Mouse (Mus musculus) spleen, adult 2 months (tissue): ENCODE measurements around the gene Agpat1. TPM values are rescaled to one million over a fixed set of nuclear protein-coding genes. Genes with fewer than 3 reads are reported as not detected.

ENCODE experiments used
- DNase-seq, 2 experiments: peaks; one replicate each; pipeline versions ENCODE4 v3.0.0 to v3.0.0-alpha.2; 2012 to 2021; ENCODE audit warnings: low spot score in 2 of 2, low read depth in 1 of 2
- H3K27ac ChIP-seq: fragments of 200-500 bp; 2 replicates; pipeline ENCODE4 v1.5.1; 2012; ENCODE audit warnings: low read length, inconsistent platforms; ENCODE audit not compliant: insufficient read depth
- H3K27me3 ChIP-seq: fragments of 200-500 bp; 2 replicates; pipeline ENCODE4 v1.6.1; 2012; ENCODE audit warnings: mild to moderate bottlenecking, moderate library complexity, low read length, inconsistent platforms; ENCODE audit not compliant: control insufficient read depth, insufficient read depth
- H3K36me3 ChIP-seq: fragments of 200-500 bp; 2 replicates; pipeline ENCODE4 v1.6.1; 2012; ENCODE audit warnings: mild to moderate bottlenecking, low read length, inconsistent platforms; ENCODE audit not compliant: control insufficient read depth, insufficient read depth
- H3K4me1 ChIP-seq: fragments of 200-500 bp; 2 replicates; pipeline ENCODE4 v1.6.1; 2011; ENCODE audit warnings: inconsistent platforms; ENCODE audit not compliant: control insufficient read depth, insufficient read depth, insufficient read length
- H3K4me3 ChIP-seq: fragments of 200-500 bp; 2 replicates; pipeline ENCODE4 v1.5.1; 2011; ENCODE audit warnings: mild to moderate bottlenecking, inconsistent platforms; ENCODE audit not compliant: insufficient read depth, insufficient read length; ENCODE audit errors: extremely low read depth
- CTCF ChIP-seq: fragments of 200-500 bp; IDR thresholded peaks from 2 replicates; pipeline ENCODE4 v1.5.1; 2011; ENCODE audit warnings: mild to moderate bottlenecking, inconsistent platforms; ENCODE audit not compliant: insufficient read depth, insufficient read length, insufficient replicate concordance; ENCODE audit errors: extremely low read depth
- POLR2A ChIP-seq: fragments of 200-500 bp; IDR thresholded peaks from 2 replicates; pipeline ENCODE4 v1.6.1; 2011; ENCODE audit warnings: low read depth, low read length, inconsistent platforms
- WGBS: fragments of 180-500 bp; shearing (Covaris S2); methylation state at CpG from one replicate; pipeline ENCODE4 v1.1.7; 2018; 5-methylcytosine and 5-hydroxymethylcytosine counted together
- polyA plus RNA-seq: library from polyadenylated mRNA; depleted of rRNA; stranded (reverse); fragments of >200 nt; gene quantifications from 2 replicates; pipeline ENCODE4 v1.2.3, GENCODE M21; 2012

Gene Agpat1
- polyA plus RNA-seq, 1 experiment = 156 TPM

GRCm38 (mm10) chr17:34569919-34570318 is 34.1 kb upstream of the Agpat1 start:
- no peak for DNase-seq
- TF ChIP-seq CTCF = no peak
- no peak for TF ChIP-seq POLR2A
- H3K36me3 ChIP-seq = no peaks in the 10 kb centered on the region
- H3K4me3 ChIP-seq = no peak overlapping the region
- H3K27me3 ChIP-seq = no peaks in the 10 kb centered on the region
- WGBS = 70% methylated on average over 4 of the region's 4 CpGs
- no peak overlapping the region for H3K27ac ChIP-seq
- no peaks in the 10 kb centered on the region for H3K4me1 ChIP-seq

GRCm38 (mm10) chr17:34571875-34572274 is 32.2 kb upstream of the Agpat1 start:
- H3K27me3 ChIP-seq = no peaks in the 10 kb centered on the region
- H3K4me3 ChIP-seq = no peak overlapping the region
- H3K27ac ChIP-seq = no peak overlapping the region
- DNase-seq = no peak
- peak; percentile 50; the same call in 1 of the 2 replicates for TF ChIP-seq CTCF
- no peak for TF ChIP-seq POLR2A
- H3K4me1 ChIP-seq = no peaks in the 10 kb centered on the region
- no peaks in the 10 kb centered on the region for H3K36me3 ChIP-seq
- 28% methylated on average over 5 of the region's 5 CpGs for WGBS

- no peak for TF ChIP-seq POLR2A
- no peak for TF ChIP-seq CTCF
- H3K4me1 ChIP-seq = no peaks in the 10 kb centered on the region; the same call in 1 of the 2 replicates
- H3K36me3 ChIP-seq = no peaks in the 10 kb centered on the region
- 76% methylated on average over 15 of the region's 15 CpGs for WGBS
- no peaks in the 10 kb centered on the region for H3K27me3 ChIP-seq
- DNase-seq = no peak
- H3K4me3 ChIP-seq = no peak overlapping the region
- H3K27ac ChIP-seq = no peak overlapping the region
Observed at GRCm38 (mm10) chr17:34572361-34572760, 31.7 kb upstream of the Agpat1 start.

GRCm38 (mm10) chr17:34576577-34576976 is 27.5 kb upstream of the Agpat1 start:
- Histone ChIP-seq H3K36me3 (no peaks in the 10 kb centered on the region), H3K4me1 (no peaks in the 10 kb centered on the region; the same call in 1 of the 2 replicates), H3K4me3 (no peak overlapping the region), H3K27ac (no peak overlapping the region), H3K27me3 (no peaks in the 10 kb centered on the region)
- WGBS = 64% methylated on average over 5 of the region's 5 CpGs
- no peak for DNase-seq
- TF ChIP-seq CTCF = no peak
- TF ChIP-seq POLR2A = no peak

- no peak for TF ChIP-seq POLR2A
- no peak for TF ChIP-seq CTCF
- WGBS = 80% methylated on average over 3 of the region's 3 CpGs
Observed at GRCm38 (mm10) chr17:34578070-34578469, 26.0 kb upstream of the Agpat1 start.

GRCm38 (mm10) chr17:34582528-34582927 is 21.5 kb upstream of the Agpat1 start:
- no peak overlapping the region for H3K27ac ChIP-seq
- H3K36me3 ChIP-seq = no peaks in the 10 kb centered on the region
- H3K27me3 ChIP-seq = no peaks in the 10 kb centered on the region
- no peak overlapping the region for H3K4me3 ChIP-seq
- no peak for DNase-seq
- WGBS = 92% methylated on average over 12 of the region's 12 CpGs
- peaks cover 3% of the 10 kb centered on the region; the same call in 1 of the 2 replicates for H3K4me1 ChIP-seq
- TF ChIP-seq CTCF (no peak), POLR2A (no peak)

More at GRCm38 (mm10) chr17:34578070-34578469, 26.0 kb upstream of the Agpat1 start:
- H3K27me3 ChIP-seq = no peaks in the 10 kb centered on the region
- peak overlapping the region; percentile 65 for H3K27ac ChIP-seq
- H3K4me3 ChIP-seq = no peak overlapping the region
- no peaks in the 10 kb centered on the region for H3K36me3 ChIP-seq
- H3K4me1 ChIP-seq = no peaks in the 10 kb centered on the region; the same call in 1 of the 2 replicates
- peak; percentile 43 to 50 for DNase-seq

- H3K27ac ChIP-seq = no peak overlapping the region
- no peaks in the 10 kb centered on the region for H3K27me3 ChIP-seq
- H3K4me1 ChIP-seq = peaks cover 5% of the 10 kb centered on the region; the same call in 1 of the 2 replicates
- WGBS = 79% methylated on average over 7 of the region's 7 CpGs
- no peak for DNase-seq
- H3K36me3 ChIP-seq = no peaks in the 10 kb centered on the region
- no peak overlapping the region for H3K4me3 ChIP-seq
- TF ChIP-seq POLR2A (no peak), CTCF (no peak)
Observed at GRCm38 (mm10) chr17:34583397-34583796, 20.7 kb upstream of the Agpat1 start.
